Mouse (Mus musculus) midbrain, embryonic 14.5 days (tissue): ENCODE measurements around the gene Tgif2. TPM values are rescaled to one million over a fixed set of nuclear protein-coding genes. Genes with fewer than 3 reads are reported as not detected.

Source experiments
- ATAC-seq: fragments of 200-750 bp; cut with Nextera tagmentation; 2 replicates; pipeline ENCODE4 v1.8.0; 2017; ENCODE audit warnings: moderate number of reproducible peaks, moderate library complexity; ENCODE audit not compliant: low FRiP score, low TSS enrichment
- DNase-seq: peaks from one replicate; pipeline ENCODE4 v3.0.0-alpha.2; 2015
- H3K27ac ChIP-seq: fragments of 300-500 bp; sonication (generic); replicated peaks from 2 replicates; pipeline ENCODE4 v1.5.1; 2014; ENCODE audit warnings: mild to moderate bottlenecking, low read depth, low read length, moderate library complexity
- H3K27me3 ChIP-seq: fragments of 300-500 bp; sonication (generic); 2 replicates; pipeline ENCODE4 v1.6.1; 2014; ENCODE audit warnings: low read length, control low read depth, mixed read lengths; ENCODE audit not compliant: control insufficient read depth, insufficient read depth
- H3K36me3 ChIP-seq: fragments of 300-500 bp; sonication (generic); 2 replicates; pipeline ENCODE4 v1.6.1; 2014; ENCODE audit warnings: low read length, control low read depth; ENCODE audit not compliant: control insufficient read depth, insufficient read depth
- H3K4me1 ChIP-seq: fragments of 300-500 bp; sonication (generic); 2 replicates; pipeline ENCODE4 v1.6.1; 2014; ENCODE audit warnings: mild to moderate bottlenecking, antibody characterized with exemption, low read length, control low read depth; ENCODE audit not compliant: control insufficient read depth, insufficient read depth
- H3K4me2 ChIP-seq: fragments of 300-500 bp; sonication (generic); 2 replicates; pipeline ENCODE4 v1.6.1; 2014; ENCODE audit warnings: mild to moderate bottlenecking, low read length, moderate library complexity
- H3K4me3 ChIP-seq: fragments of 300-500 bp; sonication (generic); replicated peaks from 2 replicates; pipeline ENCODE4 v1.5.1; 2014; ENCODE audit warnings: low read depth, low read length
- H3K9ac ChIP-seq: fragments of 300-500 bp; sonication (generic); replicated peaks from 2 replicates; pipeline ENCODE4 v1.6.1; 2014; ENCODE audit warnings: mild to moderate bottlenecking, low read length, moderate library complexity
- H3K9me3 ChIP-seq: fragments of 300-500 bp; sonication (generic); 2 replicates; pipeline ENCODE4 v1.6.1; 2016; ENCODE audit warnings: low read length, control low read depth, mixed read lengths; ENCODE audit not compliant: control insufficient read depth
- WGBS: fragments of 180-500 bp; shearing (Covaris S2); extraction: QIAGEN DNeasy Blood & Tissue Kit; methylation state at CpG from one replicate; pipeline ENCODE4 v1.1.7; 2014; 5-methylcytosine and 5-hydroxymethylcytosine counted together
- polyA plus RNA-seq: library from polyadenylated mRNA; unstranded; fragments of >200 nt; fragmentation: Nextera tagmentation; extraction: Ambion mirVana; gene quantifications from 2 replicates; pipeline ENCODE4 v1.2.1, GENCODE M21; 2014

The Tgif2 gene
- polyA plus RNA-seq, 1 experiment from 2014 or later = 25.8 TPM

DNA sequence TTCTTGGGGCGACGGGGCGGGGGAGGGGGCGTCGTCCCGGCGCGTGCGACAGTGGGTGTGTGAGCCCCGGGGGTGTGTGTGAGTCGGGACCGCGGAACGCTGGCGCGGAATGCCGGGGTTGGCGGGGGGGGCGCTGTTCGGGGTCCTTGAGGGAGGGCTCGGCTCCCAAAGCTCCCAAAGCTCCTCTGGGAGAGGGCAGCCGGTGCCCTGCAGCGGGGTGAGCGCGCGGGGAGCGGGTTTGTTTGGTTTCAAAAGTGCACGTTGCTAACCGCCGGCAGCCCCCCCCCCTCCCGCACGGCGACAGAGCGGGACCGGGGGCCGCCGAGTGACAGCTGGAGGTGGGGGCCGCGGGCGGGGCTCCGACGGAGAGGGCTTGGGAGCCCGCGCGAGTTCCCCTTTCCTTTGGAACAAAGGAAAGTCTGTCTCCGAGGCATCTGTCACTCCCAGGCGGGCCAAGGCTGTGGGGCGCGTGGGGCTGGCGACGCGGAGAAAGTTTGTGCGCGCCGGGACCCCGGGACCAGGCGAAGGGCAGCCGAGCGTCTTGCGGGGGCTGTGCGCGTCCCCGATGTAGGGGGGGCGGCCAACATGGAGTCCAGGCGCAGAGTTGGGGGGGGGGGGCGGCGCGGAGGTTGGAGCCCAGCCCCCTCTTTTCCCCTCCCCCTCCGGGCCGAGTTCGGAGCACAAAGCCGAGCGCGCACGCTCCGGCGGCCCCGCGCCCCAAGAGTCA, 657 bp downstream of the Tgif2 start:
- H3K4me3 ChIP-seq = peak overlapping the region; percentile 60
- no peaks in the 10 kb centered on the region for H3K36me3 ChIP-seq
- H3K27ac ChIP-seq = peak overlapping the region; percentile 78
- H3K4me2 ChIP-seq = peak overlapping the region; percentile 98
- H3K4me1 ChIP-seq = peaks cover 38% of the 10 kb centered on the region
- H3K9ac ChIP-seq = peak overlapping the region; percentile 63
- 1% methylated on average over 72 of the region's 79 CpGs for WGBS
- DNase-seq (peak; percentile 75), ATAC-seq (peak; percentile 46)
- H3K9me3 ChIP-seq = no peaks in the 10 kb centered on the region
- H3K27me3 ChIP-seq = peaks cover 14% of the 10 kb centered on the region; the same call in 1 of the 2 replicates

DNA sequence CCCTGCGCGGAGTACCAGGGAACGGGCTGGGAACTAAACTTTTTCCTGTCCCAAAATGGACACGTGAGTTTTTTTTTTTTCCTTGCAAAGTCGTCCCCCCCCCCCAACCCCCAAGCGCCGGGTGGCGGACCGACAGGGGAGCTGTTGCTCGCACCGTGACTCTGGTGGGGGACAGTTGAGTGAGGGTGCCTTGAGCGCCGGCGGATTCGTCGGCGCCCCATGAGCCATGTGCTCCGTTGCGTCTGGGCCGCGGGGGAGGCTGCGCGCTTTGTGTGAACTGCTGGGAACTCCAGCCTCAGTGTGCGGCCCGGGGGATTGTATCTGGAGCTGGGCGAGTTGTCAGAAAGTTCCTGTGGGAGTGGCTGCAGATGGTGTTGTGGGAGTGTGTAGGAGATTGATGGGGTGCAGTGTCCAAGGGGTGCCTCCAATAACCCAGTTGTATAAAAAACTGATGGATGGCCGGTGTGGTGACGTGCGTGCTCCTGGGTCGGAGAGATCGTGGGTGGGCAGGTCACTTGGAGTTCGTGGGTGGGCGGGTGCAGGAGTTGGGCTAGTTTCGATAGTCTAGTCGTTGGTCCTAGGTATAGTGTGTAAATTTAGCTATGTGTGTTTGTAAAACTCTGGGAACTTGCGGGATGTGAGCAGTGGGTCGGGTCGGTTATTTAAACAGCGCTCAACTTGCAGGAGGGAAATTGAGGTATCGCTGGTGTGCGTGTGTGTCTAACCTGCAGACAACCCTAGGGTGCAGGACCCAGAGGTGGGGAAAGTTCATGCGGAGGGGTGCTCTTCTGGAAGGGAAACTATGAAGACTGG, 1.4 kb downstream of the Tgif2 start:
- H3K4me3 ChIP-seq = peak overlapping the region; percentile 60
- no peaks in the 10 kb centered on the region for H3K36me3 ChIP-seq
- peak; percentile 69 for DNase-seq
- H3K27ac ChIP-seq = peak overlapping the region; percentile 78
- ATAC-seq = no peak; the same call in 1 of the 2 replicates
- H3K27me3 ChIP-seq = peaks cover 14% of the 10 kb centered on the region; the same call in 1 of the 2 replicates
- peak overlapping the region; percentile 98 for H3K4me2 ChIP-seq
- under 1% methylated on average over 41 of the region's 42 CpGs for WGBS
- H3K9ac ChIP-seq = peak overlapping the region; percentile 63
- peaks cover 41% of the 10 kb centered on the region for H3K4me1 ChIP-seq
- no peaks in the 10 kb centered on the region for H3K9me3 ChIP-seq

DNA sequence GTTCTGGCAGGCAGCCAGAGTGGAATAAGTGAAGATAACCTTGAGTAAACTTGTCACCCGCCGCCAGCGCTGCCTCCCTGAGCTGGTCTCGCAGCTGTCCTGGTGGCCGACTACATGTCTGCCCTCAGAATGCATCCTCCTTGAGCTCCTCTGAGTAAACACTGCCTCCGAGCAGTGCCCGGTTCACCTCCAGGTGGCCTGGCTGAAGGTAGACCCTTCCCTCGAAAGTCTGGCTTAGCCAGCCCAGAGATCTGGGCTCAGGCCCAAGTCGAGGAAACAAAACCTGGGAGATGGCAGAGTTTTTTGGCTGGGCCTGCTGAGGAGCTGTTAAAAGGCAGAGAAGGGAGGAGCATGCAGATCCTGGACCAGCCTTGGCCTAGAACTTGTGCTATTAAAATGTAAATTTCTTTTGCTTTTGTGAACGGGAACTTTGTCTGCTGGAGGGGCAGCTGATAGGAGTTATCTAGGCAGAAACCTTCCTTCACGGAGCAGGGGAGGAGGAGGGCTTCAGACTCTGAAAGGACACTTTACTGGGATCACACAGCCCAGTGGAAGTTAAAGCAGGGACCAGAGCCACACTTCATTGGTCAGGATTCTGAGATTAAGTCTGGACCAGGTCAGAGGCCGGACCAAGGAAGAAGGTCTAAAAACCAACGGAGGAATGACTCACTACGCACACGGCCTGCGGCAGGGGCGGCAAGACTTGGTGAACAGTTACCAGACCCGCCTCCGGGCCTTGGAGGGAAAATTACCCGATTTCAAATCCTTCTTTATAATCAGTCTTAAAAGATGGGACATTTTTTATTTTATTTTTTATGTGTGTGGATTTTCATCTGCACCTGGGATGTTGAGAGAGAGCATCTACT, 2.3 kb downstream of the Tgif2 start:
- WGBS = 4% methylated on average over 20 of the region's 20 CpGs
- Histone ChIP-seq H3K9ac (peak overlapping the region; percentile 63), H3K27ac (peak overlapping the region; percentile 78), H3K36me3 (no peaks in the 10 kb centered on the region; the same call in 1 of the 2 replicates), H3K4me3 (peak overlapping the region; percentile 60), H3K27me3 (peaks cover 14% of the 10 kb centered on the region; the same call in 1 of the 2 replicates), H3K4me2 (peak overlapping the region; percentile 98), H3K4me1 (peaks cover 44% of the 10 kb centered on the region), H3K9me3 (no peaks in the 10 kb centered on the region)
- DNase-seq = peak; percentile 67
- peak; percentile 9; the same call in 1 of the 2 replicates for ATAC-seq

DNA sequence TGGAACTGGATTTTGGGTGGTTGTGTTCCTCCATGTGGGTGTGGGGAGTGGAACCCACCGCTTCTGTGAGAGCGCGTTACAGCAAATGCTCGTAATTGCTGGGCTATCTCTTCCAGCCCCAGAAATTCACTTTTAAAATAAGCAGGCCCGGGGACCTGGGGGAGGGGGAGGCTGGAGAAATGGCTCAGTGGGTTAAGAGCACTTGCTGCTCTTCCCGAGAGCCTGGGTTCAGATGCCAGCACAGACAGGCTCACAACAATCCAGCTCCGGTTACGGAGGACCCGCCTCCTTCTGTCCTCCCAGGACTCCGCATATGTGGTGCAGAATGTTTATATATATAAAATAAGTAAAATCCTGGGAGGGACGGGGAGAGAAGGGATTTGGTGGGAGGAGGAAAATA, 2.9 kb downstream of the Tgif2 start:
- H3K36me3 ChIP-seq = no peaks in the 10 kb centered on the region; the same call in 1 of the 2 replicates
- peaks cover 48% of the 10 kb centered on the region for H3K4me1 ChIP-seq
- WGBS = 14% methylated on average over 11 of the region's 11 CpGs
- no peaks in the 10 kb centered on the region for H3K9me3 ChIP-seq
- H3K4me3 ChIP-seq = peak overlapping the region; percentile 60
- ATAC-seq = no peak
- 0 out of 2 replicates have a peak overlapping the region, but pooled peaks have one; percentile 37 for H3K27ac ChIP-seq
- H3K9ac ChIP-seq = peak overlapping the region; percentile 37; the same call in 1 of the 2 replicates
- DNase-seq = no peak
- H3K27me3 ChIP-seq = peaks cover 14% of the 10 kb centered on the region; the same call in 1 of the 2 replicates
- H3K4me2 ChIP-seq = peak overlapping the region; percentile 98

DNA sequence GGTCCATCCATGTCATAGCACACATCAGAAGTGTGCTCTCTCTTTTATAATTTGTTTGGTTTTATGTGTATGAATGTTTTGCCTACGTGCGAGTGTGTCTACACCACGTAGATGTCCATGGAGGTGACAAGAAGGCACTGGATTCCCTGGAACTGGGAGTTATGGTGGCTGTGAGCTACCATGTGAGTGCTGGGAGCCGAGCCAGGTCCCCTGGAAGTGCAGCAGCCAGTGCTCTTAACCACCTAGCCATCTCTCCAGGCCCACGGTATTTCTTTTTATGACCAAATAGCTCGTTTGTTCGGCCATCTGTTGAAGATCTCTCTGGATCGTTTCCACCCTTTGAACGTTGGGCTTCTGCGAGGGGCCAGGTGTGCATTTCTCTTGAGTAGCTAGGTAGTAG, 3.5 kb downstream of the Tgif2 start:
- Histone ChIP-seq H3K9ac (no peak overlapping the region), H3K4me2 (peak overlapping the region; percentile 98), H3K36me3 (no peaks in the 10 kb centered on the region; the same call in 1 of the 2 replicates), H3K4me1 (peaks cover 52% of the 10 kb centered on the region), H3K4me3 (no peak overlapping the region), H3K27me3 (peaks cover 14% of the 10 kb centered on the region; the same call in 1 of the 2 replicates), H3K27ac (no peak overlapping the region), H3K9me3 (no peaks in the 10 kb centered on the region)
- ATAC-seq (no peak), DNase-seq (no peak)
- WGBS = 83% methylated on average over 10 of the region's 10 CpGs

DNA sequence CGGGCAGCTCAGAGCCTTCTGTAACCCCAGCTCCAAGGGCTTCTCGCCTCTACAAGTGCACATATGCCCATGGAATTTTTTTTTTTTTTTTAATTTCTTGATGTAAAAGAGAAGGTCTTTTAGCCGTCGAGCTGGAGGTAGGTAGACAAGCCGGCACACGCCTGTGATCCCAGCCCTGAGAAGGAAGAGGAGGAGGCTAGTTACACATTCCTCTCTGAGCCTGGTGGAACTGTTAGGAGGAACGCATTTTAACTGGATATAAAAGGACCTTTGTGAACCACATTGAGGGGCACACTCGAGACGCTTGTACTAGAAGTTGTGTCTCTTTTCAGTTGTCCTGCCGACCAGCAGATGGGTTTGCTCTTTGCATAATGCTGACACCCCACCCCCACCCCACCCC, 4.9 kb downstream of the Tgif2 start:
- peaks cover 47% of the 10 kb centered on the region for H3K4me1 ChIP-seq
- no peak overlapping the region for H3K27ac ChIP-seq
- H3K9ac ChIP-seq = no peak overlapping the region
- WGBS = 45% methylated on average over 10 of the region's 10 CpGs
- ATAC-seq = no peak
- H3K9me3 ChIP-seq = no peaks in the 10 kb centered on the region
- no peak overlapping the region for H3K4me3 ChIP-seq
- peaks cover 11% of the 10 kb centered on the region; the same call in 1 of the 2 replicates for H3K27me3 ChIP-seq
- peak; percentile 30 for DNase-seq
- H3K4me2 ChIP-seq = no peak overlapping the region
- peaks cover 3% of the 10 kb centered on the region; the same call in 1 of the 2 replicates for H3K36me3 ChIP-seq

DNA sequence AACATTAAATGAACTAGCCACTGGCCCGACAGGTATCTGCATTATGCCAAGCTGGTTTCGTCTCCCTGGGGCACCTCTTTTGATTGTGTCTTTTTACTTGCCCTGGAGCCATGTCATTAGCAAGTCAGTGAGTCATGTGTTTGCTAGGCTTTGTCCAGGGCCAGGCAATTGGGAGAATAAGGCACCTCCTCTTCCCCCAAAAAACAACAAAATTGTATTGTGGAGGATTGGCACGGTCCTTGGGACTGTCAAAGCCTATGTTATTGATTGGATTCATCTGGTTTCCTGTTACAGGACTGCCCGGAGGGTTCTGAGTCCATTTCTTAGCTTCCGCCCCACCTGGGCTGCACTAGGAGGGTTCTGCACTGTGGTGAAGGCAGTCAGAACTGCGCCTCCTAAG, 7.8 kb downstream of the Tgif2 start:
- no peaks in the 10 kb centered on the region for H3K9me3 ChIP-seq
- no peak overlapping the region for H3K4me2 ChIP-seq
- ATAC-seq (no peak), DNase-seq (peak; percentile 43)
- H3K27ac ChIP-seq = peak overlapping the region; percentile 60
- H3K36me3 ChIP-seq = peaks cover 11% of the 10 kb centered on the region; the same call in 1 of the 2 replicates
- no peaks in the 10 kb centered on the region for H3K27me3 ChIP-seq
- no peak overlapping the region for H3K4me3 ChIP-seq
- H3K9ac ChIP-seq = 0 out of 2 replicates have a peak overlapping the region, but pooled peaks have one; percentile 31
- 59% methylated on average over 6 of the region's 6 CpGs for WGBS
- peaks cover 28% of the 10 kb centered on the region; the same call in 1 of the 2 replicates for H3K4me1 ChIP-seq
